Mouse (Mus musculus) embryonic fibroblast, embryonic 13.5 days (primary cell): ENCODE results near the gene Galnt7.

Source experiments
- CTCF ChIP-seq: IDR thresholded peaks from 2 replicates; pipeline ENCODE4 v1.5.1; 2011; ENCODE audit warnings: mild to moderate bottlenecking, control low read depth, low read length, moderate library complexity, borderline replicate concordance; ENCODE audit not compliant: insufficient read depth
- POLR2A ChIP-seq: IDR thresholded peaks from 2 replicates; pipeline ENCODE4 v1.6.1; 2011; ENCODE audit warnings: low read depth, mild to moderate bottlenecking, control low read depth, low read length, moderate library complexity

GRCm38 (mm10) chr8:57586667-57587066 is 66.2 kb downstream of the Galnt7 start:
- TF ChIP-seq CTCF, result no peak
- no peak for TF ChIP-seq POLR2A
